Mouse (Mus musculus): ENCODE data around the gene Dnmbp. TPM values are rescaled to one million over a fixed set of nuclear protein-coding genes. Genes with fewer than 3 reads are reported as not detected.
"Not testable (repeated sequence)": the region's sequence is repeated elsewhere in the genome, so short reads cannot be mapped to it uniquely, and the experiment has no call there.

Dnmbp gene
- polyA plus RNA-seq, 1 experiment from 2014 or later: 7.4 TPM

- H3K36me3 ChIP-seq (ENCODE audit: control insufficient read depth, insufficient read depth, low read length): no peaks in the 10 kb centered on the region
- no peak overlapping the region for H3K4me2 ChIP-seq (ENCODE audit: low read length)
- H3K4me3 ChIP-seq (ENCODE audit: low read depth, low read length): no peak overlapping the region
- no peaks in the 10 kb centered on the region for H3K27me3 ChIP-seq (ENCODE audit: control insufficient read depth, insufficient read depth, low read depth, low read length)
- H3K4me1 ChIP-seq (ENCODE audit: control insufficient read depth, insufficient read depth, low read length): no peaks in the 10 kb centered on the region
- H3K27ac ChIP-seq (ENCODE audit: low read length): no peak overlapping the region
- no peak overlapping the region for H3K9ac ChIP-seq (ENCODE audit: low read depth, low read length)
- ATAC-seq: no peak
- WGBS: 15% methylated on average over 4 of the region's 4 CpGs
- no peaks in the 10 kb centered on the region for H3K9me3 ChIP-seq (replicated peaks; ENCODE audit: control insufficient read depth, low read length, poor library complexity, severe bottlenecking)
These were observed 17.4 kb upstream of the Dnmbp start for GRCm38 (mm10) chr19:43957402-43957801.

- no peak for ATAC-seq
- Histone ChIP-seq H3K36me3 (ENCODE audit: control insufficient read depth, insufficient read depth, low read length) (no peaks in the 10 kb centered on the region), H3K4me1 (ENCODE audit: control insufficient read depth, insufficient read depth, low read length) (no peaks in the 10 kb centered on the region), H3K9ac (ENCODE audit: low read depth, low read length) (no peak overlapping the region), H3K9me3 (replicated peaks; ENCODE audit: control insufficient read depth, low read length, poor library complexity, severe bottlenecking) (no peaks in the 10 kb centered on the region), H3K4me3 (ENCODE audit: low read depth, low read length) (no peak overlapping the region), H3K4me2 (ENCODE audit: low read length) (no peak overlapping the region), H3K27me3 (ENCODE audit: control insufficient read depth, insufficient read depth, low read depth, low read length) (no peaks in the 10 kb centered on the region), H3K27ac (ENCODE audit: low read length) (no peak overlapping the region)
- 78% methylated on average over 5 of the region's 5 CpGs for WGBS
These were observed 15.3 kb upstream of the Dnmbp start for GRCm38 (mm10) chr19:43955266-43955665.

- H3K27me3 ChIP-seq (ENCODE audit: control insufficient read depth, insufficient read depth, low read depth, low read length): no peaks in the 10 kb centered on the region
- WGBS: 91% methylated on average over 4 of the region's 4 CpGs
- no peak overlapping the region for H3K27ac ChIP-seq (ENCODE audit: low read length)
- no peak overlapping the region for H3K4me3 ChIP-seq (ENCODE audit: low read depth, low read length)
- ATAC-seq: no peak
- no peaks in the 10 kb centered on the region for H3K4me1 ChIP-seq (ENCODE audit: control insufficient read depth, insufficient read depth, low read length)
- no peak overlapping the region for H3K9ac ChIP-seq (ENCODE audit: low read depth, low read length)
- H3K9me3 ChIP-seq (replicated peaks; ENCODE audit: control insufficient read depth, low read length, poor library complexity, severe bottlenecking): no peaks in the 10 kb centered on the region
- no peak overlapping the region for H3K4me2 ChIP-seq (ENCODE audit: low read length)
- H3K36me3 ChIP-seq (ENCODE audit: control insufficient read depth, insufficient read depth, low read length): no peaks in the 10 kb centered on the region
These were observed 14.9 kb upstream of the Dnmbp start for GRCm38 (mm10) chr19:43954864-43955263.

- WGBS: 87% methylated on average over 7 of the region's 8 CpGs
- not testable (repeated sequence) for ATAC-seq; H3K36me3 ChIP-seq (ENCODE audit: control insufficient read depth, insufficient read depth, low read length); H3K9me3 ChIP-seq (replicated peaks; ENCODE audit: control insufficient read depth, low read length, poor library complexity, severe bottlenecking); H3K4me2 ChIP-seq (ENCODE audit: low read length); H3K9ac ChIP-seq (ENCODE audit: low read depth, low read length); H3K4me3 ChIP-seq (ENCODE audit: low read depth, low read length); H3K4me1 ChIP-seq (ENCODE audit: control insufficient read depth, insufficient read depth, low read length); H3K27me3 ChIP-seq (ENCODE audit: control insufficient read depth, insufficient read depth, low read depth, low read length); H3K27ac ChIP-seq (ENCODE audit: low read length)
These were observed 12.9 kb upstream of the Dnmbp start for GRCm38 (mm10) chr19:43952936-43953335.

GRCm38 (mm10) chr19:43949111-43949810 is 9.3 kb upstream of the Dnmbp start:
- H3K27ac ChIP-seq (ENCODE audit: low read length): no peak overlapping the region
- no peak overlapping the region for H3K4me3 ChIP-seq (ENCODE audit: low read depth, low read length)
- peaks cover 3% of the 10 kb centered on the region; the same call in 1 of the 2 replicates for H3K4me1 ChIP-seq (ENCODE audit: control insufficient read depth, insufficient read depth, low read length)
- no peak overlapping the region for H3K9ac ChIP-seq (ENCODE audit: low read depth, low read length)
- H3K9me3 ChIP-seq (replicated peaks; ENCODE audit: control insufficient read depth, low read length, poor library complexity, severe bottlenecking): no peaks in the 10 kb centered on the region
- H3K27me3 ChIP-seq (ENCODE audit: control insufficient read depth, insufficient read depth, low read depth, low read length): no peaks in the 10 kb centered on the region
- H3K36me3 ChIP-seq (ENCODE audit: control insufficient read depth, insufficient read depth, low read length): no peaks in the 10 kb centered on the region
- H3K4me2 ChIP-seq (ENCODE audit: low read length): no peak overlapping the region
- WGBS: 2% methylated on average over 12 of the region's 12 CpGs
- no peak for ATAC-seq

- WGBS: 88% methylated on average over 8 of the region's 8 CpGs
- no peak for ATAC-seq
These were observed 4.6 kb upstream of the Dnmbp start for GRCm38 (mm10) chr19:43944566-43944965.

GRCm38 (mm10) chr19:43943076-43943475 is 3.1 kb upstream of the Dnmbp start:
- Histone ChIP-seq H3K4me3 (ENCODE audit: low read depth, low read length) (no peak overlapping the region), H3K9me3 (replicated peaks; ENCODE audit: control insufficient read depth, low read length, poor library complexity, severe bottlenecking) (no peaks in the 10 kb centered on the region), H3K36me3 (ENCODE audit: control insufficient read depth, insufficient read depth, low read length) (no peaks in the 10 kb centered on the region), H3K4me1 (ENCODE audit: control insufficient read depth, insufficient read depth, low read length) (peaks cover 10% of the 10 kb centered on the region; the same call in 1 of the 2 replicates), H3K9ac (ENCODE audit: low read depth, low read length) (no peak overlapping the region), H3K4me2 (ENCODE audit: low read length) (no peak overlapping the region), H3K27ac (ENCODE audit: low read length) (no peak overlapping the region), H3K27me3 (ENCODE audit: control insufficient read depth, insufficient read depth, low read depth, low read length) (no peaks in the 10 kb centered on the region)
- 84% methylated on average over 16 of the region's 16 CpGs for WGBS
- no peak for ATAC-seq

More at GRCm38 (mm10) chr19:43944566-43944965, 4.6 kb upstream of the Dnmbp start:
- Histone ChIP-seq H3K4me2 (ENCODE audit: low read length) (no peak overlapping the region), H3K36me3 (ENCODE audit: control insufficient read depth, insufficient read depth, low read length) (no peaks in the 10 kb centered on the region), H3K4me1 (ENCODE audit: control insufficient read depth, insufficient read depth, low read length) (peaks cover 5% of the 10 kb centered on the region), H3K27me3 (ENCODE audit: control insufficient read depth, insufficient read depth, low read depth, low read length) (no peaks in the 10 kb centered on the region), H3K4me3 (ENCODE audit: low read depth, low read length) (no peak overlapping the region), H3K9me3 (replicated peaks; ENCODE audit: control insufficient read depth, low read length, poor library complexity, severe bottlenecking) (no peaks in the 10 kb centered on the region), H3K9ac (ENCODE audit: low read depth, low read length) (no peak overlapping the region), H3K27ac (ENCODE audit: low read length) (no peak overlapping the region)

GRCm38 (mm10) chr19:43939171-43939768 is 721 bp downstream of the Dnmbp start:
- no peaks in the 10 kb centered on the region for H3K27me3 ChIP-seq (ENCODE audit: control insufficient read depth, insufficient read depth, low read depth, low read length)

GRCm38 (mm10) chr19:43938355-43938754 is 1.6 kb downstream of the Dnmbp start:
- Histone ChIP-seq H3K4me2 (ENCODE audit: low read length) (no peak overlapping the region), H3K4me1 (ENCODE audit: control insufficient read depth, insufficient read depth, low read length) (peaks cover 10% of the 10 kb centered on the region; the same call in 1 of the 2 replicates), H3K27ac (ENCODE audit: low read length) (no peak overlapping the region), H3K36me3 (ENCODE audit: control insufficient read depth, insufficient read depth, low read length) (no peaks in the 10 kb centered on the region), H3K27me3 (ENCODE audit: control insufficient read depth, insufficient read depth, low read depth, low read length) (no peaks in the 10 kb centered on the region), H3K9me3 (replicated peaks; ENCODE audit: control insufficient read depth, low read length, poor library complexity, severe bottlenecking) (no peaks in the 10 kb centered on the region), H3K4me3 (ENCODE audit: low read depth, low read length) (no peak overlapping the region), H3K9ac (ENCODE audit: low read depth, low read length) (no peak overlapping the region)
- ATAC-seq: no peak
- 47% methylated on average over 11 of the region's 11 CpGs for WGBS

More at GRCm38 (mm10) chr19:43939171-43939768, 721 bp downstream of the Dnmbp start:
- H3K27ac ChIP-seq (ENCODE audit: low read length): 0 out of 2 replicates have a peak overlapping the region, but pooled peaks have one; percentile 34
- peak overlapping the region; percentile 82 for H3K4me3 ChIP-seq (ENCODE audit: low read depth, low read length)
- no peak for ATAC-seq
- H3K9ac ChIP-seq (ENCODE audit: low read depth, low read length): peak overlapping the region; percentile 84
- H3K9me3 ChIP-seq (replicated peaks; ENCODE audit: control insufficient read depth, low read length, poor library complexity, severe bottlenecking): no peaks in the 10 kb centered on the region
- H3K4me2 ChIP-seq (ENCODE audit: low read length): peak overlapping the region; percentile 78
- 33% methylated on average over 16 of the region's 16 CpGs for WGBS
- H3K4me1 ChIP-seq (ENCODE audit: control insufficient read depth, insufficient read depth, low read length): peaks cover 10% of the 10 kb centered on the region; the same call in 1 of the 2 replicates
- no peaks in the 10 kb centered on the region for H3K36me3 ChIP-seq (ENCODE audit: control insufficient read depth, insufficient read depth, low read length)

Measured in midbrain, embryonic 16.5 days (tissue).